Mouse (Mus musculus) forelimb bud, embryonic 11.5 days (tissue): Measurements from ENCODE around the gene Otulinl.

Experiments
- DNase-seq: peaks from one replicate; pipeline ENCODE4 v3.0.0-alpha.2; 2012; ENCODE audit warnings: low read depth, low spot score

Gene Otulinl

DNA sequence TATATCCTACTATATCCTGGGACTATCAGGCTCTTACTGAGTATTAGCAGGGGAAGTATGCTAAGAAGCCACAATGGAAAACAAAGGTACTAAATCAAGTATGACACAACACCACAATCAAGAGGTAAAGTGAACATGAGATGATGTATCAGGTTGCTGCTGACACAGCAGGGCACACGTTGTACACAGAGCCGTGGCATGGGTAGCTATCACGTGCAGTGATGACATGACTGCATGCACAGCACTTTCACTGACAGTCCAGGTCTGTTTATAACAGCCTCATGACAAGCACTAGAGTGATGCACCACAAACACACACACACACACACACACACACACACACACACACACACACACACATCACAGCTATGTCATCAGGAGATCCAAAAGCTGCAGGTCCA, 64.2 kb downstream of the Otulinl start:
- no peak for DNase-seq

DNA sequence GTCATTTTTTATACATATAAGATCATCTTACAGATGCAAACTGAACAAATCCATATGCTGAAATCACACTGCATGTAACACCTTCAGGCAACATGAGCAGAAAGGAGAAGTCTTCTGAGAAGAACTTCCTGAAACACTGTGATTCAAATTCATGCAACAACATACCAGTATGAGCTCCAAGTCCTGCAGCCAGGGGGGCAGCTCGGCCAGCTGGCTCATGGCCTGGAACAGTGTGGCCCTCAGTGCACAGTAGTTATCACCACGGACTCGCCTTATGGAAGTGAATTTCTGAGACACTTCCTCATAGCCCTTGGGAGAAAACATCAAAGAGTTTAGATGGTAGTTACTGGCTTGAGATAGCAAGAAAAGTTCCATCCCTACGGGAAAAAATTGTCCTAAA, 65.2 kb downstream of the Otulinl start:
- no peak for DNase-seq

DNA sequence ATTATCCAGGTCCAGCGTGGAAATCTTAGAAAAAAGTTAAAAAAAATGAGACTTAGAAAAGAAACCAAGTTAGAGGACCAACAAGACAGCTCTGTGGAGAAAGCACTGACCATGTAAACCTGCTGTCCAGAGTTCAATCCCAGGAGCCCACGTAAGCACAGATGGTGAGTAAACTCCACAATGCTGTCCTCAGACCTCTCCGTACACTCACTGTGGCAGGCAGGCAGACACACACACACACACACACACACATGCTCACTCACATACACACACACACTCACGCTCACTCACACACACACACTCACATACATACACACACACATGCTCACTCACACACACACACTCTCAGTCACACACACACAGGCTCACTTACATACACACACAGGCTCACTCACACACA, 68.1 kb downstream of the Otulinl start:
- DNase-seq, result no peak

DNA sequence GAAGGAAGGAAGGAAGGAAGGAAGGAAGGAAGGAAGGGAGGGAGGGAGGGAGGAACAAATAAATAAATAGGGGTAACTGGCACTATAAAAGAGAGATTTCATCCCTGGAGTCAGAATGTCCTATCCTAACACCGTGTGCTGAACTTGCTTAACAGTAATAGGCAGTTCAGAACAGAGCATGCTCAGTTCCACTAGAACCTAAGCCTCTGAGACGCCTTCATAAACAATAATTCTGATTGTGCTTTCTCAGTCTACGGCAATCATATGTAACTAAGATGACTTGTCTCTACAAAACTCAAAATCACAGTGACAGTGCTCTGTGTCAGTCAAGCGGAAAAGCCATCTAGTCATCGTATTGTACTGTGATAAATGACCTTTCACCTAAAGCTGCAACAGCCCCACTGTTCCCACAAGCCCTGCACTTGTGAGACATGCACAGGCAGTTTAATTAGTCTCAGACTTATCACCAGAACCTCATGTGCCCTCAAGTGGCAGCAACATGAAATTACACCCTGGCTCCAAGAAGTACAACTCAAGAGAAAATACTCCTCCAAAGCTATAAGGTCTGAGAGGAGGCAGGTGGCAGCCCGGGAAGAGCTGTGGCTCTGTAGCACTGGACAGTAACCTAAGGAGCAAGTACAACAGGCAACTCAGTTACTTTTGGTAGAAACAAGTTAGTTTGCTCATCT, 68.7 kb downstream of the Otulinl start:
- peak; percentile 76 for DNase-seq

DNA sequence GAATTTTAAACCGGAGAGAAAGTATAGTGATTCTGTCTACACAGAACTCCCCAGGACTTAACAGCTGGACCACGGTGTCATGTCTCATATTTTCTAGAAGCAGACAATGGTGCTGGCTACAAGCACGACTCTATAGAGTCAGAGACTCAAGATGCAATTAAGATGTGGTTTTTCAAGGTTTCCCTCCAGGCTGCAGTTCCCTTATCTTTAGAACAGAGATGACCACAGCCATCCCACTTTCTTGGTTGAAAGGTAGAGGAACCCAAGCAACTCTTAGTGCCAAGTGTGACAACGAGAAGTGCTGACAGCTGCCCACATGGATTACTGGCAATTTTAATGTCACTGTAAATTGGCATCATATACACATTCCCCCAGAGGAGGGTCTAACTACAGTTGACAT, 71.8 kb downstream of the Otulinl start:
- DNase-seq, result no peak

DNA sequence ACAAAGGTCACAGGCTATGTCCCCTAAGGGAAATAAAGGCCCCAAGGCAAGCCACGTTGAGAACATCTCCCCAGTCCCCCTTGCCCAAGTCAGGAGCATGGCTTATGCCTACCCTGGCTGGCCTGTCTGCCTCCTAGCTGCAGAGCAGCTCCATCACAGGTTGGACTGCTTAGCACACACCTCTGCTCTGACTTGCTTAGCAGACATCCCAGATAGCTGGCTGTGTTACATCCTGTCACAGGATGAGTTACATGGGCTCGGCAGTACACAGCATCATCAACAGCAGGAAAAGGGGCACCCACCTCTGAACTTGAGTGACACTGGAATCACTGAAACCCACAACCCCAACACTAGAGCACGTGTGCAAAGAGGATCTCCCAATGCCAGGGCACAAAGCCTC, 76.1 kb downstream of the Otulinl start:
- DNase-seq, result no peak
